Mouse (Mus musculus): ENCODE measurements around the gene H2afy2.

DNA sequence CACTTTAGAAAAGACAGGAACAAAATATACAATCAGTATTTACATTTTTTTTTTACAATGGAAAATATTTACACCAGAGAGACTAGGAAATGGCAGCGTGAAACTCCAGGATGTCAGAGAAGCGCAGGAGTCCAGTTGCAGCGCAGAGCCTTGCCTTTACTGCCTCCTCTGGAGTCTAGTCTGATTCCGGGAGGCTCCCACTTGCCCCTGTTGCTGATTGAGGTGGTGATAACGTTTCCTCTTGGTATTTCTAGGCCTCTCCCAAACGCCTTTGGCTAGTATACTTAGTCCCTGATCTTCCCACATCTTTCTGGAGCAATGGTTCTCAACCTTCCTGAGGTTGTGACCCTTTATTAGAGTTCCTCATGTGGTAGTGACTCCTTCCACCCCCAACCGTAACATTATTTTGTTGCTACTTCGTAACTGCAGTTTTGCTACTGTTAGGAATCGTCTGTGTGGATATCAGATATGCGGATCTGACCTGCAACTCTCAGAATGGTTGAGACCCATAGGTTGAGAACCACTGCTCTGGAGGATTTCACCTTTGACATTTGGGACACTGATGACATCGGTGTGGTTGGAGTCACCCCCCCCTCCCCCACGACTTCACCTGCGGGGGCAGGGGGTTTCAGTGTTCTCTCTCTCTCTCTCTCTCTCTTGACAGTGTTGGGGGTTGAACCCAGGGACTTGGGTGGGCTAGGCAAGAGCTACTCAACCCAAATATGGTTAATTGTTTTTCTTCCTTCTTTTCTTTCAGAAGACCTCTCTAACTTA, 42.2 kb upstream of the H2afy2 start:
- TF ChIP-seq POLR2A (IDR thresholded peaks at IDR 0.05; ENCODE audit: control insufficient read depth, extremely low read depth, insufficient read depth, low read length, poor library complexity): no peak
- TF ChIP-seq CTCF (IDR thresholded peaks at IDR 0.05; ENCODE audit: borderline replicate concordance, control insufficient read depth, extremely low read depth, insufficient read depth, low read length, poor library complexity): no peak

Data from thymus, adult 2 months (tissue).